Mouse (Mus musculus): ENCODE results near the gene Mief2.

Gene Mief2

GRCm38 (mm10) chr11:60719263-60719662 lies 8.9 kb upstream of the Mief2 start:
- CTCF ChIA-PET = no interaction called here

- CTCF ChIA-PET = interaction anchor here (0.5 to 0.7 kb wide), 2 partner anchors 51 to 106 kb away, joined by 3 to 4 read pairs; partner anchors contain the start of genes Smcr8 and Top3a
These were observed 1.4 kb upstream of the Mief2 start, which contains the start of gene Flii for GRCm38 (mm10) chr11:60726601-60727391. TSS of gene Flii (minus strand) at chr11:60727263.

- CTCF ChIA-PET = interaction anchor here (0.5 to 0.7 kb wide), 4 partner anchors 12 to 1210 kb away, joined by 3 to 4 read pairs (median 3); partner anchors contain the start of genes Smcr8 and Top3a
These were observed 632 bp upstream of the Mief2 start for GRCm38 (mm10) chr11:60727392-60728140.

- CTCF ChIA-PET = no interaction called here
These were observed 1.0 kb downstream of the Mief2 start for GRCm38 (mm10) chr11:60729217-60729641.

GRCm38 (mm10) chr11:60730169-60730568 lies 2.0 kb downstream of the Mief2 start:
- CTCF ChIA-PET = no interaction called here

GRCm38 (mm10) chr11:60731251-60731650 lies 3.1 kb downstream of the Mief2 start:
- CTCF ChIA-PET = no interaction called here

- CTCF ChIA-PET = no interaction called here
These were observed 6.0 kb downstream of the Mief2 start for GRCm38 (mm10) chr11:60734206-60734605.

GRCm38 (mm10) chr11:60735191-60735590 lies 7.0 kb downstream of the Mief2 start:
- CTCF ChIA-PET = no interaction called here

- CTCF ChIA-PET = no interaction called here
These were observed 8.3 kb downstream of the Mief2 start for GRCm38 (mm10) chr11:60736491-60736890.

GRCm38 (mm10) chr11:60737450-60737849 lies 9.3 kb downstream of the Mief2 start:
- CTCF ChIA-PET = no interaction called here

- CTCF ChIA-PET = interaction anchor here (1.0 kb wide), 1 partner anchor 13 kb away, joined by 3 read pairs; no protein-coding TSS in a partner anchor
These were observed 12.1 kb downstream of the Mief2 start for GRCm38 (mm10) chr11:60740321-60740720.

- CTCF ChIA-PET = no interaction called here
These were observed 27.4 kb downstream of the Mief2 start for GRCm38 (mm10) chr11:60755570-60755969.

GRCm38 (mm10) chr11:60761681-60762080 lies 33.5 kb downstream of the Mief2 start:
- CTCF ChIA-PET = no interaction called here

GRCm38 (mm10) chr11:60766969-60767368 lies 38.8 kb downstream of the Mief2 start:
- CTCF ChIA-PET = no interaction called here

- CTCF ChIA-PET = no interaction called here
These were observed 41.1 kb downstream of the Mief2 start for GRCm38 (mm10) chr11:60769322-60769721.

- CTCF ChIA-PET = no interaction called here
These were observed 42.6 kb downstream of the Mief2 start for GRCm38 (mm10) chr11:60770776-60771175.

- CTCF ChIA-PET = no interaction called here
These were observed 44.0 kb downstream of the Mief2 start for GRCm38 (mm10) chr11:60772161-60772560.

- CTCF ChIA-PET = no interaction called here
These were observed 46.0 kb downstream of the Mief2 start for GRCm38 (mm10) chr11:60774158-60774689.

GRCm38 (mm10) chr11:60774841-60775240 lies 46.6 kb downstream of the Mief2 start:
- CTCF ChIA-PET = interaction anchor here (0.7 kb wide), 1 partner anchor 72 kb away, joined by 3 read pairs; no protein-coding TSS in a partner anchor

- CTCF ChIA-PET = no interaction called here
These were observed 47.4 kb downstream of the Mief2 start for GRCm38 (mm10) chr11:60775578-60775977.

- CTCF ChIA-PET = no interaction called here
These were observed 48.1 kb downstream of the Mief2 start for GRCm38 (mm10) chr11:60776107-60776828.
